Mouse (Mus musculus) thymus, postnatal 36 days (tissue): Measurements from ENCODE around the gene Cabcoco1.

ENCODE experiments used
- DNase-seq, 2 experiments: peaks; one replicate each; pipeline ENCODE4 v3.0.0; 2022; ENCODE audit warnings: mixed read lengths in 2 of 2

Cabcoco1 gene

GRCm38 (mm10) chr10:68434045-68434639, 107.6 kb downstream of the Cabcoco1 start:
- no peak for DNase-seq

- DNase-seq = no peak
These were observed 110.3 kb downstream of the Cabcoco1 start for GRCm38 (mm10) chr10:68431346-68431745.

- DNase-seq = no peak
These were observed 110.8 kb downstream of the Cabcoco1 start for GRCm38 (mm10) chr10:68430929-68431328.

GRCm38 (mm10) chr10:68420393-68420920, 121.2 kb downstream of the Cabcoco1 start:
- DNase-seq = no peak

- no peak for DNase-seq
These were observed 121.8 kb downstream of the Cabcoco1 start for GRCm38 (mm10) chr10:68419893-68420292.

GRCm38 (mm10) chr10:68417074-68417790, 124.5 kb downstream of the Cabcoco1 start:
- no peak for DNase-seq

GRCm38 (mm10) chr10:68405936-68406335, 135.8 kb downstream of the Cabcoco1 start:
- no peak for DNase-seq

GRCm38 (mm10) chr10:68396786-68397185, 144.9 kb downstream of the Cabcoco1 start:
- no peak for DNase-seq

- DNase-seq = no peak
These were observed 145.6 kb downstream of the Cabcoco1 start for GRCm38 (mm10) chr10:68396083-68396482.

GRCm38 (mm10) chr10:68391640-68392039, 150.1 kb downstream of the Cabcoco1 start:
- no peak for DNase-seq

- no peak for DNase-seq
These were observed 152.9 kb downstream of the Cabcoco1 start for GRCm38 (mm10) chr10:68388802-68389201.

GRCm38 (mm10) chr10:68388138-68388537, 153.6 kb downstream of the Cabcoco1 start:
- DNase-seq = no peak
